Mouse (Mus musculus): ENCODE results near the gene Nkx2-1.

The Nkx2-1 gene

GRCm38 (mm10) chr12:56522191-56522590 lies 14.5 kb downstream of the Nkx2-1 start:
- DNase-seq (ENCODE audit: low spot score in 2 of 2) = no peak

GRCm38 (mm10) chr12:56521106-56521840 lies 15.4 kb downstream of the Nkx2-1 start:
- no peak for DNase-seq (ENCODE audit: low spot score in 2 of 2)

- DNase-seq (ENCODE audit: low spot score in 2 of 2) = no peak
These were observed 16.2 kb downstream of the Nkx2-1 start for GRCm38 (mm10) chr12:56520396-56521105.

- DNase-seq (ENCODE audit: low spot score in 2 of 2) = no peak
These were observed 16.9 kb downstream of the Nkx2-1 start for GRCm38 (mm10) chr12:56519738-56520191.

- DNase-seq (ENCODE audit: low spot score in 2 of 2) = no peak
These were observed 17.5 kb downstream of the Nkx2-1 start for GRCm38 (mm10) chr12:56519071-56519737.

GRCm38 (mm10) chr12:56518221-56518620 lies 18.5 kb downstream of the Nkx2-1 start:
- no peak for DNase-seq (ENCODE audit: low spot score in 2 of 2)

- DNase-seq (ENCODE audit: low spot score in 2 of 2) = no peak
These were observed 21.9 kb downstream of the Nkx2-1 start for GRCm38 (mm10) chr12:56514831-56515230.

GRCm38 (mm10) chr12:56508413-56508812 lies 28.3 kb downstream of the Nkx2-1 start:
- DNase-seq (ENCODE audit: low spot score in 2 of 2) = no peak

GRCm38 (mm10) chr12:56487046-56487445 lies 49.7 kb downstream of the Nkx2-1 start:
- no peak for DNase-seq (ENCODE audit: low spot score in 2 of 2)

- no peak for DNase-seq (ENCODE audit: low spot score in 2 of 2)
These were observed 54.1 kb downstream of the Nkx2-1 start for GRCm38 (mm10) chr12:56482606-56483005.

Data from urinary bladder, adult 18-20 months (tissue).